Mouse (Mus musculus): ENCODE measurements around the gene Slfnl1. TPM values are rescaled to one million over a fixed set of nuclear protein-coding genes. Genes with fewer than 3 reads are reported as not detected.

The Slfnl1 gene
- polyA plus RNA-seq, 1 experiment from 2014 or later: not detected

DNA sequence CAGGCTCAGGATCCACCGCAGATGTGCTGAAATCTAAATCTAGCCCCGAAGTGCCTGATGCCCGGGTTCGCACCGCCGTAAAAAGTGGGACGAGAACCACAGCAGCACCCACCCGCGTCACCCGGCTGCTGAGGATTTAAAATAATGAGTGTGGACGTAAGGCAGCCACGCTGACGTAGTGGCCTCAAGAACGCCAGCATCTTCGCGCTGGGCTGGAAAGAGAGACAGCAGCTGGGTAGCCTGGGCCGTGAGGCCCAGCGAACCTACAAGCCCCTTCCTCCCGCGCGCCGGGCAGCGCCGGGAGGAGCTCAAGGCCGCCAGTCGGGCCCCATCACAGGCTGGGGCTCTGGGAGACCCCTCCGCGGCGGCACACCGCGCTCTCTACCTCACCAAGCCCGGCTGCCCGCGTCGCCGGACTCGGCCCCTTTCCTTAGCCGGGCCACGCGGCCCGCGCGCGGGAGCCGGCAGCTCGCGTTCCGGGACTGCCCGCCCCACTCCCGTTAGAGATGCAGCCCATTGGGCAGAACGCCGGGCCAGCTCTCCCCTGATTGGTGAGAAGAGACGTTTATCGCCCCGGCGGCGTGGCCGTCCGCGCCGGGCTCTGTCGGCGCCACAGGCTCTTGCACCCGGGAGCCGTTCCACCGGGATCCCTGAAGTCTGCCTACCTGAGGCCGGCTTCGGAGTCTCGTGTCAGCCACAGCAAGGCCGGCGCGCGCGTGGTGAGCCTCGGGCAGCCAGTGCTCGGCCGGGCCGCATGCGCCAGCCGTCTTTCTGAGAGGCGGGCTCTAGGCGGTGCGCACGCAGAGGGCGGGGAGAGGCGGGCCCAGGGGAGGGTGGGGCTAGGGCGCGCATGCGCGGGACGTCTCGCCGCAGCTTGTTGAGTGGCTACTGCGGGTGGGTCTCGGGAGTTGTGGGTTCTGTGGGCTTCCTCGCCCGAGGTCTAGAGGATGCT is 37.7 kb downstream of the Slfnl1 start, which contains the start of gene Ctps:
Ctps (minus strand) TSS at position 791 of the 952 bp plus-strand sequence.
- peak; percentile 97 for ATAC-seq (replicated peaks; ENCODE audit: insufficient number of reproducible peaks, low FRiP score, low TSS enrichment)
- Histone ChIP-seq H3K4me3 (ENCODE audit: low read depth, low read length) (peak within 1 kb of the TSS; percentile 82), H3K4me2 (peak within 1 kb of the TSS; percentile 71), H3K4me1 (ENCODE audit: control insufficient read depth, insufficient read depth, low read length) (peaks cover 24% of the 10 kb centered on the region), H3K9me3 (replicated peaks; ENCODE audit: control insufficient read depth, low read length) (no peaks in the 10 kb centered on the region), H3K9ac (ENCODE audit: low read depth, low read length) (peak within 1 kb of the TSS; percentile 90), H3K27ac (ENCODE audit: low read depth, low read length) (peak within 1 kb of the TSS; percentile 91), H3K27me3 (ENCODE audit: control insufficient read depth, insufficient read depth, low read length) (no peaks in the 10 kb centered on the region), H3K36me3 (ENCODE audit: control insufficient read depth, insufficient read depth, low read length) (peaks cover 2% of the 10 kb centered on the region)
- WGBS (ENCODE audit: insufficient replicate concordance): under 1% methylated on average over 90 of the region's 97 CpGs

DNA sequence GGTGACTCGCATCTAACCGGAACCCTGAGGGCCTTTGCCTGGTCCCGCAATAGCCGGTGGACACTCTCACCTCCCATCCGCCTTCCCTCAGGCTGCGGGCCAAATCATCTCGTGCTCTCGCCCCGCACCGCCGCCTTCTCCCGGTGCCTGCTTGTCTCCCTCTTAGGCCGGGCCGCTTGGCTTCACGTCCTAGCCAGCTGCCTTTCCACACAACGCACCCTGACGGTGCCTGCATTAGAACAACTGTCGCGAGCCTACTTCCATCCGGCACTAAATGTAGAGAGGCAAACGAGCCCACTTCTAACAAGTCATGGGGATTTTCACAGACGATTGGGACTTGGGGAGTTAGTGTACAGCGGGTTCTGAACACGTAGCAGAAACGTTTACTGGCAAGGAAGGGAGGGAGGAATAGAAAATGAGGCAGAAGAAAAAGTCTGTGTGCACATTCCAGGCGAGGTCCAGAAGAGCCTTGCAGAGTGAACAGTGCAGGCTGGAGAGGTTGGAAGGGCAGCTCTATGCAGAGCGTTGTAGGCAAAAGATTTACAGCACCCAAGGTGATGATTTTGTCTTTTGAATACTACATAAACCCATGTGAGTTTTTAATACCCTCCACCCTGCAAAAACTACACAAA is 38.5 kb downstream of the Slfnl1 start:
- H3K4me1 ChIP-seq (ENCODE audit: control insufficient read depth, insufficient read depth, low read length): peaks cover 24% of the 10 kb centered on the region
- peak overlapping the region; percentile 71 for H3K4me2 ChIP-seq
- H3K4me3 ChIP-seq (ENCODE audit: low read depth, low read length): peak overlapping the region; percentile 82
- WGBS (ENCODE audit: insufficient replicate concordance): 1% methylated on average over 27 of the region's 27 CpGs
- no peaks in the 10 kb centered on the region for H3K27me3 ChIP-seq (ENCODE audit: control insufficient read depth, insufficient read depth, low read length)
- ATAC-seq (replicated peaks; ENCODE audit: insufficient number of reproducible peaks, low FRiP score, low TSS enrichment): no peak; the same call in 1 of the 2 replicates
- H3K9me3 ChIP-seq (replicated peaks; ENCODE audit: control insufficient read depth, low read length): no peaks in the 10 kb centered on the region
- H3K9ac ChIP-seq (ENCODE audit: low read depth, low read length): peak overlapping the region; percentile 90
- peak overlapping the region; percentile 91 for H3K27ac ChIP-seq (ENCODE audit: low read depth, low read length)
- no peaks in the 10 kb centered on the region for H3K36me3 ChIP-seq (ENCODE audit: control insufficient read depth, insufficient read depth, low read length)

DNA sequence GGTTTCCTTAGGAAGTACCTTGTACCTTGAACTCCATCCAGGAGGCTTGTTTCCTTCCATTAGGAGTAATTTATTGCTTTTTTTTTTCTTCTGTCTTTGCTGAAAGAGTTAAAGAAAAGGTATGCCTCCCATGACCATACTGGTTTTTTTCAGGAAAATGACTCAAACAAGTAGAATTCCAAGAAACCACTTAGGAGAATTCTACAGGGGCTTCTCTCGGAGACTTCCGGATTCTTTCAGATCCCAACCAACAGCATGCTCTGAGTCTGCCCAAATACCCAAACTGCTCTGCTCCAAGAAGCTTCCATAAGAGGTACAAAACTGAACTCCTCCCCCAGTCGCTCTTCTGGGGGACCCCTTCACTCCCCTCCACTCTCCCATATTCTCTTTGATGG is 39.0 kb downstream of the Slfnl1 start:
- H3K27me3 ChIP-seq (ENCODE audit: control insufficient read depth, insufficient read depth, low read length): no peaks in the 10 kb centered on the region
- no peaks in the 10 kb centered on the region for H3K9me3 ChIP-seq (replicated peaks; ENCODE audit: control insufficient read depth, low read length)
- H3K9ac ChIP-seq (ENCODE audit: low read depth, low read length): peak overlapping the region; percentile 90
- WGBS (ENCODE audit: insufficient replicate concordance): 55% methylated on average over 3 of the region's 3 CpGs
- peak overlapping the region; percentile 82; the same call in 1 of the 2 replicates for H3K4me3 ChIP-seq (ENCODE audit: low read depth, low read length)
- H3K4me1 ChIP-seq (ENCODE audit: control insufficient read depth, insufficient read depth, low read length): peaks cover 24% of the 10 kb centered on the region
- H3K36me3 ChIP-seq (ENCODE audit: control insufficient read depth, insufficient read depth, low read length): no peaks in the 10 kb centered on the region
- H3K4me2 ChIP-seq: peak overlapping the region; percentile 71
- peak overlapping the region; percentile 91; the same call in 1 of the 2 replicates for H3K27ac ChIP-seq (ENCODE audit: low read depth, low read length)
- ATAC-seq (replicated peaks; ENCODE audit: insufficient number of reproducible peaks, low FRiP score, low TSS enrichment): no peak

DNA sequence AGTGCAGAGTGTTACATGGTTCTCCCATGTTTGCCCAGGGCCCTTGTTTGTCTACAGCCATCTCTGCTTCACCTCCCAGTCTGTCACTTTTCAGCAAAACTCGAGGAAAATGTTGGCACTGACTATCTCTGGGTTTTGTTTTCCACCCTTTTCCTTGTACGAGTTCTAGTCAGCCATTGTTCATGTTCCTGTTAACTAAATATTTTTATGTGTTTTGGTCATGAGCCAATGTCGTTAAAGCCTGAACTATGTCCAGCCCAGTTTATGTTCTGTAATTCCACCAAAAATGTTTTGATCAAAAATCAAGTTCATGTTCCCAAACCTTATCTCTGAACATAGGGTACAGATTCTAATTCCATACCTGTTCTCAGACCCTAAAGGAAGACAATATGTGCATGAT is 39.7 kb downstream of the Slfnl1 start:
- Histone ChIP-seq H3K4me3 (ENCODE audit: low read depth, low read length) (no peak overlapping the region), H3K4me2 (no peak overlapping the region), H3K27me3 (ENCODE audit: control insufficient read depth, insufficient read depth, low read length) (no peaks in the 10 kb centered on the region), H3K4me1 (ENCODE audit: control insufficient read depth, insufficient read depth, low read length) (peaks cover 24% of the 10 kb centered on the region), H3K27ac (ENCODE audit: low read depth, low read length) (no peak overlapping the region), H3K9me3 (replicated peaks; ENCODE audit: control insufficient read depth, low read length) (no peaks in the 10 kb centered on the region), H3K9ac (ENCODE audit: low read depth, low read length) (no peak overlapping the region), H3K36me3 (ENCODE audit: control insufficient read depth, insufficient read depth, low read length) (no peaks in the 10 kb centered on the region)
- WGBS (ENCODE audit: insufficient replicate concordance): 61% methylated on average over 3 of the region's 3 CpGs
- ATAC-seq (replicated peaks; ENCODE audit: insufficient number of reproducible peaks, low FRiP score, low TSS enrichment): no peak

DNA sequence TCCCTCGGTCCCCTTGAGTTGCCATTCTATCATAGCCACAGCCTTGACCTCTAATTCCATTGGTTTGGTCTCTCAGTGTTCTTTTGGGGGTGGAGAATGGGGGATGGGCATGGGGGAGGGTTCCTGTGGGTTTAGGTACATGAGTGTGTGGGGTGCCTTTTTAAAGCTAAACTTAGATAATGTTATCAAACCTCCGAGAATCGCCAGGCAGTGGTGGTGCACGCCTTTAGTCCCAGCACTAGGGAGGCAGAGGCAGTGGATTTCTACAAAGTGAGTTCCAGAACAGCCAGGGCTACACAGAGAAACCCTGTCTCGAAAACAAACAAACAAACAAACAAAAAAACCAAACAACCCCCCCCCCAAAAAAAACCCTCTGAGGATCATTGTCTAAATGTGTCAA is 48.9 kb downstream of the Slfnl1 start:
- no peaks in the 10 kb centered on the region for H3K4me1 ChIP-seq (ENCODE audit: control insufficient read depth, insufficient read depth, low read length)
- H3K9me3 ChIP-seq (replicated peaks; ENCODE audit: control insufficient read depth, low read length): no peaks in the 10 kb centered on the region
- H3K36me3 ChIP-seq (ENCODE audit: control insufficient read depth, insufficient read depth, low read length): no peaks in the 10 kb centered on the region
- WGBS (ENCODE audit: insufficient replicate concordance): 43% methylated on average over 5 of the region's 5 CpGs
- no peak overlapping the region for H3K27ac ChIP-seq (ENCODE audit: low read depth, low read length)
- H3K27me3 ChIP-seq (ENCODE audit: control insufficient read depth, insufficient read depth, low read length): peaks cover 2% of the 10 kb centered on the region; the same call in 1 of the 2 replicates
- no peak overlapping the region for H3K4me2 ChIP-seq
- no peak overlapping the region for H3K4me3 ChIP-seq (ENCODE audit: low read depth, low read length)
- no peak overlapping the region for H3K9ac ChIP-seq (ENCODE audit: low read depth, low read length)
- ATAC-seq (replicated peaks; ENCODE audit: insufficient number of reproducible peaks, low FRiP score, low TSS enrichment): no peak

DNA sequence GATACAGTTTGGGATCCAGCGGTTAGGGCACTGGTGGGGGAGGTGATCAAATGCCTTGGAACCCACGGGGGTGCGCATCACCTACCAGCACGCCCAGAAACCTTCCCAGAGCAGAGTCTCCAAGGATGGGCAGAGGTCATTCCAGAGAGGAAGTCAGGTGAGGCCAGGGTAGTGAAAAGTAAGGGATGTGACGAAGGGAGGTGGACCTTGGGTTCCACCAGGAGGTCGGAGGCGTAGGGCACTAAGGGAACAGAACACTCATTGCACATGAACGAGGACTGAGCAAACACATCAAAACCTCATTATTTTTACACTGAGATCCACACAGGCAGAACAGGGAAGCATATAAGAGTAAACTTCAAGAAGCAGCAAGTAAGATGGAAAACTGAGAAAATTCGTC is 49.7 kb downstream of the Slfnl1 start:
- no peak overlapping the region for H3K27ac ChIP-seq (ENCODE audit: low read depth, low read length)
- no peaks in the 10 kb centered on the region for H3K36me3 ChIP-seq (ENCODE audit: control insufficient read depth, insufficient read depth, low read length)
- H3K9me3 ChIP-seq (replicated peaks; ENCODE audit: control insufficient read depth, low read length): no peaks in the 10 kb centered on the region
- WGBS (ENCODE audit: insufficient replicate concordance): 78% methylated on average over 9 of the region's 9 CpGs
- H3K4me2 ChIP-seq: no peak overlapping the region
- H3K9ac ChIP-seq (ENCODE audit: low read depth, low read length): no peak overlapping the region
- ATAC-seq (replicated peaks; ENCODE audit: insufficient number of reproducible peaks, low FRiP score, low TSS enrichment): no peak
- peaks cover 2% of the 10 kb centered on the region; the same call in 1 of the 2 replicates for H3K27me3 ChIP-seq (ENCODE audit: control insufficient read depth, insufficient read depth, low read length)
- no peaks in the 10 kb centered on the region for H3K4me1 ChIP-seq (ENCODE audit: control insufficient read depth, insufficient read depth, low read length)
- H3K4me3 ChIP-seq (ENCODE audit: low read depth, low read length): no peak overlapping the region

Other genes starting within 250 kb of the Slfnl1 start
- gene Foxo6, start 244.9 kb upstream of the Slfnl1 start, polyA plus RNA-seq (2014; fragmentation: Nextera tagmentation; extraction: Ambion mirVana): 0.21 and 0.29 TPM in 2 replicates
- gene Scmh1, start 127.0 kb upstream of the Slfnl1 start, polyA plus RNA-seq (2014; fragmentation: Nextera tagmentation; extraction: Ambion mirVana): 67.0 and 72.9 TPM in 2 replicates
- 107 and 119 TPM in 2 replicates for gene Ctps, start 38.0 kb downstream of the Slfnl1 start, polyA plus RNA-seq (2014; fragmentation: Nextera tagmentation; extraction: Ambion mirVana)
- gene Gm8439, start 56.5 kb downstream of the Slfnl1 start, polyA plus RNA-seq (2014; fragmentation: Nextera tagmentation; extraction: Ambion mirVana): 0.59 TPM in 1 of 2 replicates, not detected in the other
- gene Cited4, start 134.3 kb downstream of the Slfnl1 start, polyA plus RNA-seq (2014; fragmentation: Nextera tagmentation; extraction: Ambion mirVana): 37.5 and 44.9 TPM in 2 replicates
- gene Kcnq4, start 216.4 kb downstream of the Slfnl1 start, polyA plus RNA-seq (2014; fragmentation: Nextera tagmentation; extraction: Ambion mirVana): 0.99 and 1.0 TPM in 2 replicates